Mouse (Mus musculus): ENCODE data around the gene Sox2.

The Sox2 gene

GRCm38 (mm10) chr3:34649726-34650620, at the start of gene Sox2:
Sox2 (plus strand) TSS chr3:34650405.
- no peak for DNase-seq (ENCODE audit: low read depth, low spot score)

GRCm38 (mm10) chr3:34601116-34601515, 49.1 kb upstream of the Sox2 start:
- no peak for DNase-seq (ENCODE audit: low read depth, low spot score)

- DNase-seq (ENCODE audit: low read depth, low spot score) = no peak
Measured at GRCm38 (mm10) chr3:34614107-34614506, 36.1 kb upstream of the Sox2 start.

GRCm38 (mm10) chr3:34615526-34615925, 34.7 kb upstream of the Sox2 start:
- no peak for DNase-seq (ENCODE audit: low read depth, low spot score)

GRCm38 (mm10) chr3:34618934-34619333, 31.3 kb upstream of the Sox2 start:
- DNase-seq (ENCODE audit: low read depth, low spot score) = no peak

GRCm38 (mm10) chr3:34620121-34620520, 30.1 kb upstream of the Sox2 start:
- no peak for DNase-seq (ENCODE audit: low read depth, low spot score)

- DNase-seq (ENCODE audit: low read depth, low spot score) = no peak
Measured at GRCm38 (mm10) chr3:34624721-34625270, 25.4 kb upstream of the Sox2 start.

- no peak for DNase-seq (ENCODE audit: low read depth, low spot score)
Measured at GRCm38 (mm10) chr3:34626521-34626920, 23.7 kb upstream of the Sox2 start.

GRCm38 (mm10) chr3:34630031-34630430, 20.2 kb upstream of the Sox2 start:
- DNase-seq (ENCODE audit: low read depth, low spot score) = no peak

GRCm38 (mm10) chr3:34630736-34631135, 19.5 kb upstream of the Sox2 start:
- DNase-seq (ENCODE audit: low read depth, low spot score) = no peak

- no peak for DNase-seq (ENCODE audit: low read depth, low spot score)
Measured at GRCm38 (mm10) chr3:34636958-34637357, 13.2 kb upstream of the Sox2 start.

- DNase-seq (ENCODE audit: low read depth, low spot score) = no peak
Measured at GRCm38 (mm10) chr3:34637481-34637880, 12.7 kb upstream of the Sox2 start.

GRCm38 (mm10) chr3:34637926-34638325, 12.3 kb upstream of the Sox2 start:
- DNase-seq (ENCODE audit: low read depth, low spot score) = no peak

- DNase-seq (ENCODE audit: low read depth, low spot score) = no peak
Measured at GRCm38 (mm10) chr3:34638344-34638743, 11.9 kb upstream of the Sox2 start.

- DNase-seq (ENCODE audit: low read depth, low spot score) = no peak
Measured at GRCm38 (mm10) chr3:34639031-34639872, 11.0 kb upstream of the Sox2 start.

- DNase-seq (ENCODE audit: low read depth, low spot score) = no peak
Measured at GRCm38 (mm10) chr3:34639873-34640270, 10.3 kb upstream of the Sox2 start.

GRCm38 (mm10) chr3:34640276-34640675, 9.9 kb upstream of the Sox2 start:
- no peak for DNase-seq (ENCODE audit: low read depth, low spot score)

- DNase-seq (ENCODE audit: low read depth, low spot score) = no peak
Measured at GRCm38 (mm10) chr3:34640690-34641600, 9.3 kb upstream of the Sox2 start.

- DNase-seq (ENCODE audit: low read depth, low spot score) = no peak
Measured at GRCm38 (mm10) chr3:34641756-34642497, 8.3 kb upstream of the Sox2 start.

GRCm38 (mm10) chr3:34642498-34642941, 7.7 kb upstream of the Sox2 start:
- no peak for DNase-seq (ENCODE audit: low read depth, low spot score)

Data from retina, adult 2 months (tissue).